Mouse (Mus musculus) hindlimb bud, embryonic 11.5 days (tissue): ENCODE data around the gene Tph2.
"Not testable (repeated sequence)": the region's sequence is repeated elsewhere in the genome, so short reads cannot be mapped to it uniquely, and the experiment has no call there.

Experiments used
- DNase-seq: peaks from one replicate; pipeline ENCODE4 v3.0.0-alpha.2; 2012; ENCODE audit warnings: low read depth, low spot score; ENCODE audit errors: extremely low spot score

The Tph2 gene

DNA sequence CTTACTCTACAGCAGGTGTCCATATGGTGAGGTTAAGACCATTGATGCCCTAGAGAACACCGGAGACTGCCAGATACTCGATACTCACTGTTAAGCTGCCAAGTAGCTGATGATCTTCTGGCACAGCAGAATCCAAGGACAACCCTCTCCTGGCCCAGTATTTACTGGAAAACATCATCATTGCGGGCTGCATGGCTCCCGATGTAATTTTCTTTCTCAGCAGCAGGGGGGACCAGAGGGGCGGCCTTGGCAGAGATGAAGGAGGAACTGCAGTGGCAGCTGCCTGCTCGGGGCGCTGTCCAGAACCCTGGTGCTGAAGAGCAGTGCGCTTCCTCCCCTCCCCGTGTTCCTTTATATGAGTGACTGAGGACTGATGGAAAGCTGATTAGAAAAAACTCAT is at the start of gene Tph2:
Gene Tph2 (minus strand): TSS at position 326 of the 400 bp plus-strand sequence.
- DNase-seq = peak; percentile 60

DNA sequence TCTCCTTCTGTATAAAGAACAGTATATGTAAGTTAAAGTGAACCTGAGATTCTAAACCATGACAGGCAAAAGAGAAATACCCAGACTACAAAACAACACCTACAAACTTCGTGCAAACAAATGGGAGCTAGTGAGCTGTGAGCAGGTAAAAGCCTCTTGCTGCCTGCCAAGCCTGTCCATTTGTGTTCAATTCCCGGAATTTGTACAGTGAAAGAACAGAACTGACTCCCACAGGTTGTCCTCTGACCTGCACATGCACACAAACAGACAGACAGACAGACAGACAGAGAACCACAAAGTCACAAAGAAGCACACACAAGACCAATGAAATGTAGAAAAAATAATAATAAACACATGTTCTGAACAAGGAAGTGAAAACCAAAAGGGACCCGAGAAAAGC is 49.0 kb upstream of the Tph2 start:
- no peak for DNase-seq

DNA sequence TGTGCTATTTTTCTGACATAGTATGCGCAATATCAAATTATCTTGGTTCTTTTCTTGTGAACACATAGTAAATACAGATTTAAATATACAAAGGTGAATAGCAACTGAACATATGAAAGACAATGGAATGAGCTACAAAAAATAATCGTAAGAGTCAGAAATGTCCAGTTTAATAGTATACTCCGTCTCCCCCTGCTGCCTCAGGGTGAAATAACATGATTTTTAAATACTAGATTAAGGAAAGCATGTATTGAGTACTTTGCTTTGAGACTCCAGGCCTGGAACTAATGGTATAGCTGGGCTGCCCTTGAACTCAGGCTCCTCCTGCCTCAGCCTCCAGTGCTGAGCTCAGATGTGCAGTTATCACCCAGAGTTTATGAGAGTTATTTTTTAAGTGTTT is 47.7 kb upstream of the Tph2 start:
- DNase-seq = no peak

DNA sequence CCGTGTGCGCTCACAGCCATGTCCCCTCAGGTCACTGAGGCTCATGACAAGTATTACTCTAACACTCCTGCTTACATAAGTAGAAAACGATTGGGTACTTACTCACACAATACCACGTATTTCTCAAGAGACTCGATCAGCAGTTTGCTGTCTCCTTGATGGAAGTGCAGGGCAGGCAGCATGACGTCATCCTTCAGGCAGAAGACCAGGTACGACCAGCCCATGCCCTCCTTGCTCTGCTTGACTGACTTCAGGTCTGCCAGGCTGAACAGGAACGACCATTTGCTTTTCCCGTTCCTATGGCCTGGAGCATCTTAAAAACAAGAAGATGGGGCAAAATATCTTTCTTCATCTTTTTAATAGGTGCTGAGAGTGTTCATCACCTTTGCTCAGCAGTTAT is 44.2 kb upstream of the Tph2 start:
- DNase-seq = no peak

GRCm38 (mm10) chr10:115226586-115226985 is 41.8 kb upstream of the Tph2 start:
- DNase-seq = no peak

DNA sequence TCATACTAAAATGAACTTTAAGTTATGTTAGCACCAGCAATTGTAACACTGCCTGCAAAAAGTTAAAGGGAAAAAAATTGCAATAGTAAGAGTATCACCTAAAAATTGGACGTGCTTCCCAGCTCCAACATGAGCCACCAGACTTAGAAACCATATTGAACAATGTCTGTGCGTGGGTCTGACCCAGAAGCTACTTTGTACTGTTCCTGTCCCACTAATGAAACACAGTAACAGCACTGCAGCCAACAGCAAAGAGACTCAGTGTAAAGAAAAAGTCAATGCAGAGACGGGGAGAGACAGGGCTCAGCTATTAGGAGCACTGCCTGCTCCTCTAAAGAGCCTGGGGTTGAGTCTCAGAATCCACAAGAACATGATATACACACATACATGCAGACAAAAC is 39.0 kb upstream of the Tph2 start:
- no peak for DNase-seq

- no peak for DNase-seq
Measured at GRCm38 (mm10) chr10:115212916-115213580, 28.2 kb upstream of the Tph2 start.

DNA sequence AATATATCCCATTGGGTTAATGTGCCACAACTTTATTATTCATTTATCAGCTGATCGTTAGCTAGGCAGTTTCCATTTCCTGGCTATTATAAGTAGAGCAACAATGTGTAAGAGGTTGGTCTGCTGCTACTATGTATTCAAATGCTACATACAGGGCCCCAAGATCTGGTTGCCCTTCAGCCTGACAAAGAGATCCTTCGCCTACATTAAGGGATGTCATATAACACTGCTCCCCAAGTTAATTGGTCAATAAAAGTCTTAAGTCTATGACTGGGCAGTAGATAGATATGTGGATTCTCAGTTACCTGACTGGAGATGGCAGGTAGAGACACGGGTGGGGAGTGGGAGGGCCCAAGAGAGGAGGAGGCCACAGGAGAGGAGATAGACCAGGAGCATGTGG is 21.0 kb upstream of the Tph2 start:
- no peak for DNase-seq

GRCm38 (mm10) chr10:115205284-115205683 is 20.5 kb upstream of the Tph2 start:
- DNase-seq = no peak

GRCm38 (mm10) chr10:115191214-115191613 is 6.4 kb upstream of the Tph2 start:
- no peak for DNase-seq

DNA sequence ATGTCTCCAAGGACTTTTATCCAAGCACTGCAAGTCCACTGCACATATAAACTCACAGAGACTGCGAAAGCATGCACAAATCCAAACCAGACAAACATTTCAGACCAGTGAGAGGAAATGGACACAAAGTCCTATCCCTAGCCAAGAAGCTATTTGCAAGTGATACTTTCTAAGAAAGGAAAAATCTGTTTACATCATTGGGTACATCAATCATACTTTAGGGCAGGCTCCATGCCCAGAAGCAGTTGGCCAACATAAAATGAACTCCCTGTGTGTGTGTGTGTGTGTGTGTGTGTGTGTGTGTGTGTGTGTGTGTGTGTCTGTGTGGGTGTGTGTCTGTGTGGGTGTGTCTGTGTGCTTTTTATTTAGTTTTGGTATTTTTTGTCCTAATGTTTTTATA is 2.6 kb upstream of the Tph2 start:
- no peak for DNase-seq

DNA sequence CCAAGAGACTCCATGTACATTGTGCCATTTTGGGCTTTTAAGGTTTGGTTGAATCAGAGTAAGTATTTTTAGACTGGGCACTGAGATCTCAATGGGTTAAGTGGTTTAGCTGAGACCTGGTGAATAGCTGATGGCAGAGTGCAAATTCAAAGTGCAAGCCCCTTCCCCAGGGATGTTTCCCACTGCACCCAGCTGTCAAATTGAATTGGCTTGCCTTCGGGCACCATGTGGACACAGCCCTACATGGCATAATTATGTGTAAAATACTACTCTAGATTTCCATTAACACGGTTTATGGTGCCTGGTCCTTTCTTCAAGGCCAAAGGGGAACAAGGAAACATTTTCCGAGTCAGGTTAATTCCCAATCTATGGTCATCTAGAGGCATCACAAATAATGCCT is 3.8 kb downstream of the Tph2 start:
- DNase-seq = no peak

DNA sequence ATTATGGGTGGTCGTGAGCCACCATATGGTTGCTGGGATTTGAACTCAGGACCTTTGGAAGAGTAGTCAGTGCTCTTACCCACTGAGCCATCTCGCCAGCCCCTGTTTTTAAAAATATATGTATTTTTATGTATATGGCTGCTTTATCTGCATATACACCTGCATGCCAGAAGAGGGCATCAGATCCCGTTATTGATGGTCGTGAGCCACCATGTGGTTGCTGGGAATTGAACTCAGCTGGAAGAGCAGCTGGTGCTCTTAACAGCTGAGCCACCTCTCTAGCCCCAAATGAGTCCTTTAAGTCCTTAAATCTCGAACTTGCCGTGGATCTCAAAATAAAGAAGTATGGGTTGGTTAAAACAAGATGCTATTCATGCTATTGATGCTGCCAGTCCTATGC is 6.8 kb downstream of the Tph2 start:
- not testable (repeated sequence) for DNase-seq

DNA sequence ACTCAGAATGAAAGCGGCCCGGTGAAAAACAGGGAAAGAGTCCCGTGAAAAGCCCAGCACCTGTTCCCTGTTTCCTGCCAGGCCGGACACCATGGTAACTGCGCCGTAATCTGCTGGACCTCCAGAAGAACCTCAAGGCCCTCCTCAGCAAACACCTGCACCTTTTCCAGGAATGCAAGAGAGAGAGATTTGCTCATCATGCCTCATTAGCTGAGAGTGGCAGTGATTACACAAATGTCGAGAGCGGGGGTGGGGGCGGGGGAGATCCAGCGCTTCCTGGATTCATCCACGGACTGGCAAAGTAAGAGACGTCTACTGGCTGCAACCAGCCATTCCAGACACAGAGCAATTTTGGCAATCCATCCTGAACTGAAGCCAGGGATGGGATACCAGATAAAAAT is 9.2 kb downstream of the Tph2 start:
- no peak for DNase-seq

- DNase-seq = no peak
Measured at GRCm38 (mm10) chr10:115173336-115173735, 11.5 kb downstream of the Tph2 start.

- no peak for DNase-seq
Measured at GRCm38 (mm10) chr10:115171351-115171818, 13.4 kb downstream of the Tph2 start.

GRCm38 (mm10) chr10:115170496-115171350 is 14.1 kb downstream of the Tph2 start:
- DNase-seq = no peak

- no peak for DNase-seq
Measured at GRCm38 (mm10) chr10:115169410-115169809, 15.4 kb downstream of the Tph2 start.

DNA sequence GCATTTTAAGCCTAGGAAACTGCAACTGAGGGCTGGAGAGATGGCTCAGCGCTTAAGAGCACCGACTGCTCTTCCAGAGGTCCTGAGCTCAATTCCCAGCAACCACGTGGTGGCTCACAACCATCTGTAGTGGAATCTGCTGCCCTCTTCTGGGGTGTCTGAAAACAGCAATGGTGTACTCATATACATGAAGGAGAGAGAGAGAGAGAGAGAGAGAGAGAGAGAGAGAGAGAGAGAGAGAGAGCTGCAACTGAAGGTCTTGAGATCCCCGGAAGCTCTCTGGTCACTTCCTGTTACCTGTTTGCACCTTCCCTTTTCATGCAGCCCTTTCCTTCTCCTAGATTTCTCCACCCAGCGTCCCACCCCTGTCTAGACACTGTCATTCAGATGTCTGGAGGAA is 24.5 kb downstream of the Tph2 start:
- no peak for DNase-seq

GRCm38 (mm10) chr10:115147308-115147707 is 37.5 kb downstream of the Tph2 start:
- no peak for DNase-seq

GRCm38 (mm10) chr10:115146257-115146898 is 38.4 kb downstream of the Tph2 start:
- no peak for DNase-seq

GRCm38 (mm10) chr10:115144542-115144941 is 40.3 kb downstream of the Tph2 start:
- DNase-seq = no peak
